Mouse (Mus musculus): Measurements from ENCODE around the gene Dmap1. TPM values are rescaled to one million over a fixed set of nuclear protein-coding genes. Genes with fewer than 3 reads are reported as not detected.

The Dmap1 gene
- polyA plus RNA-seq, 1 experiment, result 17.9 TPM

GRCm38 (mm10) chr4:117680963-117681362 is 1.1 kb downstream of the Dmap1 start:
- Histone ChIP-seq H3K4me3 (ENCODE audit: insufficient read depth, low read length) (peak overlapping the region; percentile 80), H3K27ac (ENCODE audit: insufficient read depth, low read length) (no peak overlapping the region), H3K4me1 (ENCODE audit: control insufficient read depth, insufficient read depth, low read length) (no peaks in the 10 kb centered on the region)
- TF ChIP-seq POLR2A (IDR thresholded peaks at IDR 0.05; ENCODE audit: low read depth, low read length) (no peak), CTCF (IDR thresholded peaks at IDR 0.05; ENCODE audit: borderline replicate concordance, insufficient read depth, low read length) (no peak)

- H3K27ac ChIP-seq (ENCODE audit: insufficient read depth, low read length), result no peak overlapping the region
- H3K4me1 ChIP-seq (ENCODE audit: control insufficient read depth, insufficient read depth, low read length), result no peaks in the 10 kb centered on the region
- TF ChIP-seq POLR2A (IDR thresholded peaks at IDR 0.05; ENCODE audit: low read depth, low read length) (no peak), CTCF (IDR thresholded peaks at IDR 0.05; ENCODE audit: borderline replicate concordance, insufficient read depth, low read length) (peak; percentile 80; the same call in 1 of the 2 replicates)
- no peak overlapping the region for H3K4me3 ChIP-seq (ENCODE audit: insufficient read depth, low read length)
Observed at GRCm38 (mm10) chr4:117676903-117677302, 5.2 kb downstream of the Dmap1 start.

- Histone ChIP-seq H3K4me3 (ENCODE audit: insufficient read depth, low read length) (no peak overlapping the region), H3K4me1 (ENCODE audit: control insufficient read depth, insufficient read depth, low read length) (no peaks in the 10 kb centered on the region), H3K27ac (ENCODE audit: insufficient read depth, low read length) (no peak overlapping the region)
- TF ChIP-seq CTCF (IDR thresholded peaks at IDR 0.05; ENCODE audit: borderline replicate concordance, insufficient read depth, low read length) (no peak), POLR2A (IDR thresholded peaks at IDR 0.05; ENCODE audit: low read depth, low read length) (no peak)
Observed at GRCm38 (mm10) chr4:117673901-117674300, 8.2 kb downstream of the Dmap1 start.

GRCm38 (mm10) chr4:117672042-117672441 is 10.0 kb downstream of the Dmap1 start:
- TF ChIP-seq POLR2A (IDR thresholded peaks at IDR 0.05; ENCODE audit: low read depth, low read length) (no peak), CTCF (IDR thresholded peaks at IDR 0.05; ENCODE audit: borderline replicate concordance, insufficient read depth, low read length) (no peak)
- Histone ChIP-seq H3K4me3 (ENCODE audit: insufficient read depth, low read length) (no peak overlapping the region), H3K4me1 (ENCODE audit: control insufficient read depth, insufficient read depth, low read length) (no peaks in the 10 kb centered on the region), H3K27ac (ENCODE audit: insufficient read depth, low read length) (no peak overlapping the region)

- Histone ChIP-seq H3K4me3 (ENCODE audit: insufficient read depth, low read length) (no peak overlapping the region), H3K4me1 (ENCODE audit: control insufficient read depth, insufficient read depth, low read length) (no peaks in the 10 kb centered on the region), H3K27ac (ENCODE audit: insufficient read depth, low read length) (no peak overlapping the region)
- no peak for TF ChIP-seq CTCF (IDR thresholded peaks at IDR 0.05; ENCODE audit: borderline replicate concordance, insufficient read depth, low read length)
- TF ChIP-seq POLR2A (IDR thresholded peaks at IDR 0.05; ENCODE audit: low read depth, low read length), result no peak
Observed at GRCm38 (mm10) chr4:117669874-117670273, 12.2 kb downstream of the Dmap1 start.

GRCm38 (mm10) chr4:117666054-117666453 is 16.0 kb downstream of the Dmap1 start:
- Histone ChIP-seq H3K4me3 (ENCODE audit: insufficient read depth, low read length) (no peak overlapping the region), H3K4me1 (ENCODE audit: control insufficient read depth, insufficient read depth, low read length) (no peaks in the 10 kb centered on the region), H3K27ac (ENCODE audit: insufficient read depth, low read length) (no peak overlapping the region)
- TF ChIP-seq POLR2A (IDR thresholded peaks at IDR 0.05; ENCODE audit: low read depth, low read length), result no peak
- no peak for TF ChIP-seq CTCF (IDR thresholded peaks at IDR 0.05; ENCODE audit: borderline replicate concordance, insufficient read depth, low read length)

GRCm38 (mm10) chr4:117665531-117665930 is 16.5 kb downstream of the Dmap1 start:
- TF ChIP-seq POLR2A (IDR thresholded peaks at IDR 0.05; ENCODE audit: low read depth, low read length), result no peak
- no peak for TF ChIP-seq CTCF (IDR thresholded peaks at IDR 0.05; ENCODE audit: borderline replicate concordance, insufficient read depth, low read length)

GRCm38 (mm10) chr4:117664411-117665137 is 17.5 kb downstream of the Dmap1 start:
- Histone ChIP-seq H3K27ac (ENCODE audit: insufficient read depth, low read length) (no peak overlapping the region), H3K4me1 (ENCODE audit: control insufficient read depth, insufficient read depth, low read length) (peaks cover 3% of the 10 kb centered on the region; the same call in 1 of the 2 replicates)
- TF ChIP-seq CTCF (IDR thresholded peaks at IDR 0.05; ENCODE audit: borderline replicate concordance, insufficient read depth, low read length) (no peak), POLR2A (IDR thresholded peaks at IDR 0.05; ENCODE audit: low read depth, low read length) (no peak)

More at GRCm38 (mm10) chr4:117665531-117665930, 16.5 kb downstream of the Dmap1 start:
- Histone ChIP-seq H3K27ac (ENCODE audit: insufficient read depth, low read length) (no peak overlapping the region), H3K4me1 (ENCODE audit: control insufficient read depth, insufficient read depth, low read length) (no peaks in the 10 kb centered on the region), H3K4me3 (ENCODE audit: insufficient read depth, low read length) (no peak overlapping the region)

GRCm38 (mm10) chr4:117660001-117660400 is 22.1 kb downstream of the Dmap1 start:
- H3K27ac ChIP-seq (ENCODE audit: insufficient read depth, low read length), result no peak overlapping the region
- peaks cover 19% of the 10 kb centered on the region for H3K4me1 ChIP-seq (ENCODE audit: control insufficient read depth, insufficient read depth, low read length)
- no peak overlapping the region for H3K4me3 ChIP-seq (ENCODE audit: insufficient read depth, low read length)
- TF ChIP-seq POLR2A (IDR thresholded peaks at IDR 0.05; ENCODE audit: low read depth, low read length), result no peak
- no peak for TF ChIP-seq CTCF (IDR thresholded peaks at IDR 0.05; ENCODE audit: borderline replicate concordance, insufficient read depth, low read length)

More at GRCm38 (mm10) chr4:117664411-117665137, 17.5 kb downstream of the Dmap1 start:
- H3K4me3 ChIP-seq (ENCODE audit: insufficient read depth, low read length), result no peak overlapping the region

Data from embryonic fibroblast, embryonic 13.5 days (primary cell).